Mouse (Mus musculus) c-Kit-positive CD71-negative TER-119-negative erythroid progenitor cells, embryonic 14.5 days (primary cell): ENCODE measurements at regions not wholly inside any gene's neighbourhood (a gene's known extent, or its start where the extent isn't known, plus 50 kb on each side); places are given as distances from the start of the nearest gene placed in this dataset.

Experiments
- DNase-seq: peaks from one replicate; pipeline ENCODE4 v3.0.0-alpha.2; 2013; ENCODE audit warnings: low read depth

DNA sequence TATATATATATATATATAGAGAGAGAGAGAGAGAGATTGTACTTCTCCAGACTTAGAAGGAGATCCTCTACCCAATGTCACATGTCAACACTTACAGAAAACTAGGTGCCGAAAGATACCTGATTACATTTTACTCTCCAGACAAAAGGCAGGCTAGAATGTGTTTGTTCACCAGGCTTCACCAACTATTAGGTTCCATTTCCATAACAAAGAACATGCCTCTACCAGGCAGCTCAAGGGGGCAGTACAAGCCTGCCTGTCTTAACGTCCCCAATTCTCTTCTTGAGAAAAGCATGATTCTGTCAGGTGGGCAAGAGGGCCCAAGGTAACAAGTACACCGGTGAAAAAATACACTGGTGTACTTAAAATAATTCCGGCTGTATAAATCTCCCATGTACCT is 72.8 kb upstream of the Med14 start:
- no peak for DNase-seq

- no peak for DNase-seq
Observed at GRCm38 (mm10) chrX:12832709-12833108, 70.8 kb upstream of the Med14 start.

- DNase-seq, result no peak
Observed at GRCm38 (mm10) chrX:12829165-12829564, 67.3 kb upstream of the Med14 start.

- DNase-seq, result no peak
Observed at GRCm38 (mm10) chrX:12827299-12827872, 65.5 kb upstream of the Med14 start.

- no peak for DNase-seq
Observed at GRCm38 (mm10) chrX:12826646-12827045, 64.8 kb upstream of the Med14 start.

- no peak for DNase-seq
Observed at GRCm38 (mm10) chrX:12825262-12825661, 63.4 kb upstream of the Med14 start.

DNA sequence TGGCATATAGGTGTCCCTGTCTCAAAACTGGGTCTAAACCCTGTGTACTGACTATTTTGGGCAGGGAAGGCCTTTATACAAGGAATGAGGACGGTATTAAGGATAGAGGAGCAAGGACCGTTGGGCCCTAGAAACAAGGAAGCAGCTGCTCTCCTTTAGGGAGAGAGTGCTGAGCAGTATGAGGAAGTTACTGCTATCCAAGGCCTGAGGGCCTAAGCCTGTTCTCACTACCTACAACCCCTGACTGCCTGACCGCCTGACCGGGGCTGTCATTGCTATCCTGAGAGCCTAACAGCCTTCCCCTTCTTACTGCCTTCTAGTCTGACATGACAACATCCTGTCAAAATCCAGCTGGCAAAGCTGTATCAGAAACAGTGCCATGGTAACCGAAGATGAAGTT is 62.6 kb upstream of the Med14 start:
- DNase-seq, result no peak

DNA sequence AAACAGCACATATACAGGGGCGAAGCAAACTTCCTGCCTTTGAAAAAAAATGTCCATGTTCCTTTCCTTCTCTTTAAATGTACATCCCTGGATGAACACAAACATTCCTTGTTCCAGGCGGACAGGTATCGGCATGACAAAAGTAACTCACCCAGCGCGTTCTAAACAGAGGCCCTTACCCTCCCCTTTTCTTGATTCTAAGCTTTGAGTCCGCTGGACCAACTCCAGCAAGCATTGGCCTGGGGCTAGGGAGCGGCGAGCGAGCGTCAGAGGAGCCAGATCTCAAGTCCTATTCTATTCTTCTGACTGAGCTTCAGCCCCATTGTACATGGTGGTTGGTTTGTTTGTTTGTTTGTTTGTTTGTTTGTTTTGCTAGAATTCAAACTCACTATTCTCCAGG is 60.9 kb upstream of the Med14 start:
- no peak for DNase-seq

GRCm38 (mm10) chrX:12813083-12813660 is 51.3 kb upstream of the Med14 start:
- DNase-seq, result no peak
